Mouse (Mus musculus): ENCODE data around the gene Gxylt2. TPM values are rescaled to one million over a fixed set of nuclear protein-coding genes. Genes with fewer than 3 reads are reported as not detected.

The Gxylt2 gene
- polyA plus RNA-seq, 1 experiment from 2014 or later = 0.98 TPM

DNA sequence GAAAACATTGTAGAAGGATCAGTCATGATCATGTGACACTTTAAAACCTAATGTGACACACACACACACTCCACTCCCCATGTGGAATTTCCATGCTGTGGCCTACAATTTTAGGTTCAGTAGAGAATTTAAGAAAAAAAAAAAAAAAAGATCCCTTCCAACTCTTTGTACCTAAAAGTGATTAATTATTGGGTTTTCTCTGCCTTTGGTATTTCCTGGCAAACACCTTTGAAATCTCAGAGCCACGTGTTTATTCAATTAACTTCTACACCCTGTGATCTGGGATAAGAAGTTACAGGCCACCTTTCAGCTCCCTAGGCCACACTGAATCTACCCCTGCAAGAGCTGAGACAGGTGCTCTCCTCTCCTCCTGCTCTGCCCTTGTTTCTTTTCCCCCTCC is 103.2 kb downstream of the Gxylt2 start:
- Histone ChIP-seq H3K27ac (no peak overlapping the region), H3K9me3 (no peaks in the 10 kb centered on the region), H3K4me2 (replicated peaks) (no peak overlapping the region), H3K36me3 (no peaks in the 10 kb centered on the region), H3K4me1 (replicated peaks) (no peaks in the 10 kb centered on the region), H3K9ac (replicated peaks) (no peak overlapping the region), H3K4me3 (replicated peaks) (no peak overlapping the region), H3K27me3 (no peaks in the 10 kb centered on the region)
- no peak for ATAC-seq
- 71% methylated on average over 1 of the region's 1 CpGs for WGBS

DNA sequence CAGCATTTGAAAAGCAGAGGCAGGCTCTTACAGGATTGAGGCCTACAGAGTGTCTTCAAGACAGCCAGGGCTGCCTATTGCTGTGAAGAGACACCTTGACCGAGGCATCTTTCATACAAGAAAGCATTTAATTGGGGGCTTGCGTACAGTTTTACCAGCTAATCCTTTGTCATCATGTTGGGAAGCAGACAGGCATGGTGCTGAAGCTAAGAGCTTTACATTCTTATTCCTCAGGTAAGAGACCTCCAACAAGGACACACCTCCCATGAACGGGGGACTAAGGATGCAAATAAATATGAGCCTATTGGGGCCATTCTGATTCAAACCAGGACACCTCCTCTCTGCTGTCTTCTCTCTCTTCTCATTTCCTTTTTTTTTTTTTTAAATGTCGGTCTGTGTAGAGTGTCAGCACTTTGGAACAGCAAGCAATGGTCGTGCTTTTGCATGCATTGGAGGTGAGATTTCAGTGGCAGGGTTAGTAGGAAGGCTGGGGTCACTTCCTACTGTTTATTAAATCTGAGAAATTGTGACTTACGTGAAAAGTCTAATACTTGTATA is 103.8 kb downstream of the Gxylt2 start:
- no peak for ATAC-seq

DNA sequence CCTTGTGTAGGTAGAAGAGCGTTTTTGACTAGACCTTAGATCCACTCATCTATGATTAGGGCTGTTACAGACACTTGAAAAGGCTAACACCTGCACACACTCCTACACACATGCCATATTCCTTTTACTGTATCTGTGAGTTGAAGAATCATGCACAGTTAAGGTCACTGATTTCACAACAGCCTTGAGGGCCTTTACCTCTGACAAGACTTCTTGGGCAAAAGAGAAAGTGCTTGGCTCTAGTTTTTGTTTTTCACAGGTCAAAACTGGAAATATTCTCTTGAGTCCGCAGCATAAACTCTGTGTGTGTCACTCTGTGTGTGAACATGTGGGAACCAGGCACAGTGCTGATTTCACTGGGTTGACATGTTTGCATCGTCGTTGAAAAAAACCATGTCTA is 105.6 kb downstream of the Gxylt2 start:
- Histone ChIP-seq H3K4me3 (replicated peaks) (no peak overlapping the region), H3K36me3 (no peaks in the 10 kb centered on the region), H3K9me3 (no peaks in the 10 kb centered on the region), H3K4me2 (replicated peaks) (no peak overlapping the region), H3K27me3 (no peaks in the 10 kb centered on the region), H3K9ac (replicated peaks) (no peak overlapping the region), H3K4me1 (replicated peaks) (no peaks in the 10 kb centered on the region), H3K27ac (no peak overlapping the region)
- 91% methylated on average over 4 of the region's 4 CpGs for WGBS
- ATAC-seq = no peak

More for the DNA sequence above, 103.8 kb downstream of the Gxylt2 start:
- H3K9ac ChIP-seq (replicated peaks) = no peak overlapping the region
- no peak overlapping the region for H3K4me2 ChIP-seq (replicated peaks)
- H3K27ac ChIP-seq = no peak overlapping the region
- no peak overlapping the region for H3K4me3 ChIP-seq (replicated peaks)
- H3K36me3 ChIP-seq = no peaks in the 10 kb centered on the region
- no peaks in the 10 kb centered on the region for H3K9me3 ChIP-seq
- 95% methylated on average over 6 of the region's 6 CpGs for WGBS
- H3K4me1 ChIP-seq (replicated peaks) = no peaks in the 10 kb centered on the region
- H3K27me3 ChIP-seq = no peaks in the 10 kb centered on the region

DNA sequence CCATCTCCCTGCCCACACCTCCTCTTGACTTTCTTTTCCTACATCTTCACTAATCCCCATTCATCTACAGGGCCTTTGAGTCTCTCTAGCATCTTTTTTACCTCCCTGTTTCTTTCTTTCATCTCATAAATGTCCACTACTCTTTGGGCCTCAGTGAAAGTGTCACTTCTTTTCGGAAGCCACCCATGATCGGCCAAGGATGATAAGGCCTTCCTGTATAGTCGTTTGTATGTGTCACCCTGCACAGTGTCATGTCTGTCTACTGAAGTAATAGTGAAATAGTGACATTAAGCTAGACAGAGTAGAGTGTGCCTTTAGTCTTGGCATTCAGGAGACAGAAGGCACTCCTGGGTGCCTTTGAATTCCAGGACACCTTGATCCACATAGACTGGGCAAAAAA is 107.2 kb downstream of the Gxylt2 start:
- H3K27ac ChIP-seq = no peak overlapping the region
- H3K4me3 ChIP-seq (replicated peaks) = no peak overlapping the region
- H3K27me3 ChIP-seq = no peaks in the 10 kb centered on the region
- no peaks in the 10 kb centered on the region for H3K4me1 ChIP-seq (replicated peaks)
- ATAC-seq = no peak
- H3K9me3 ChIP-seq = no peaks in the 10 kb centered on the region
- no peak overlapping the region for H3K9ac ChIP-seq (replicated peaks)
- 80% methylated on average over 3 of the region's 3 CpGs for WGBS
- no peaks in the 10 kb centered on the region for H3K36me3 ChIP-seq
- no peak overlapping the region for H3K4me2 ChIP-seq (replicated peaks)

DNA sequence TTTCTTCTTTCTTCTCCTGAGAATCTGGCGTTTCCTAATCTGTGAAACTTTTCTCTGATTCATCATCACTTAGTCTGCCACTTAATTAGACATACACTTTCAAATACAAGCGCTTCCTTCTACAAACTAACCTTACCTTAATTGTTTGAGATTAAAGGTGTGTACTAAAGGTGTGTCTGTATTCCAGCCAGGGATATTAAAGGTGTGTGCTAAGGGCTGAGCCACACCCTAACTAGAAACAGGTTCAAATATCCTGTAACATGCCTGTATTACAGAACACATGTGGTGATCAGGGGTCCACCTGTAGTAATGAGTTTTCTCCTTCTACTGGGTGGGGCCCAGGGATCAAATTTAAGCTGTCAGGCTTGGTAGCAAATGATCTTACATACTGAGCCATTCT is 116.8 kb downstream of the Gxylt2 start:
- Histone ChIP-seq H3K4me1 (replicated peaks) (no peaks in the 10 kb centered on the region), H3K9me3 (no peaks in the 10 kb centered on the region), H3K36me3 (no peaks in the 10 kb centered on the region), H3K9ac (replicated peaks) (no peak overlapping the region), H3K27ac (no peak overlapping the region), H3K4me2 (replicated peaks) (no peak overlapping the region), H3K27me3 (no peaks in the 10 kb centered on the region), H3K4me3 (replicated peaks) (no peak overlapping the region)
- ATAC-seq = no peak
- 97% methylated on average over 2 of the region's 2 CpGs for WGBS

DNA sequence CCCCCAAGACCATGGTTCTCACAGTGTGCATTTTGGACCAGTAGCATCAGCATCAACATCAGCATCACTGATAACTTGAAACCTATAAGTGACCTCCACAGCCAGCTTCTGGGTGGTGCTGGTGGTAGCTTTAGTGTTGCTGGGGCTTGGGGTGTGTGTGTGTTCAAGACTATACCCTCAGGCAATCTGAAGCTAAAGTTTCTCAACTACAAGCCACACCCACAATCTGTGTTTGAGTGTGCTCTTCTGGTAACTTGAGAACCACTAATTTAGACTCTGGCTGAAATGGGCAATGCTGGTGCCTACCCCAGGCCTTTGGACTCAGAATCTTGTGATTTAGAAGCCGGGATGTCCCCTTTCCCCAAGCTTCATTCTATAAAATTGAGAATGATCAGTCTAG is 118.8 kb downstream of the Gxylt2 start:
- WGBS = 90% methylated on average over 1 of the region's 1 CpGs
- H3K9ac ChIP-seq (replicated peaks) = no peak overlapping the region
- ATAC-seq = no peak

DNA sequence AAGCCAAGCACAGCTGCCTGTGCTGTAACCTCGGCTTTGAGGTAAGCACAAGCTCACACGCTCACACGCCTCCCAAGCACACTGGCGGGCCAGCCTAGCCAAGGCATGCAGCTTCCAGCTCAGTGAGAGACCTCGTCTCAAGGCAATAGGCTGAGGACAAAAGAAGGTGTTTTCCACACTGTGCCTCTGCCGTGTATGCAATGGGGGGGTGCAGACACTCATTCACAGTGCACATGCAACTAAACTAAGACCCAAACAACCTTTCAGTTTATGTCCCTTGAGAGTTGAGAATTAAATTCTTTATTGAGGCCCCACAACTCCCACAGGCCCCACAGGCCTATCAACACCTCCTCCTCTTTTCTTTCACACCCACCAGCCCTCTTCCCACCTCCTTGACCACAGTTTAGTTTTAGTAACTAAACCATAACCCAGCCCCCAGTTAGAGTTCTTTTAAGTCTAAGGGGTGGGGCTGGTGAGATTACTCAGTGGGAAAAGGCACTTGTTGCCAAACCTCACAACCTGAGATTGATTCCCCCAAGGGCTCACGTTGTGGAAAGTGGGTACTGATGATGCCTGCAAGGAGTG is 119.9 kb downstream of the Gxylt2 start:
- no peak overlapping the region for H3K27ac ChIP-seq
- ATAC-seq = no peak
- no peak overlapping the region for H3K9ac ChIP-seq (replicated peaks)
- no peak overlapping the region for H3K4me3 ChIP-seq (replicated peaks)
- H3K9me3 ChIP-seq = no peaks in the 10 kb centered on the region
- WGBS = 65% methylated on average over 7 of the region's 7 CpGs
- H3K36me3 ChIP-seq = no peaks in the 10 kb centered on the region
- no peaks in the 10 kb centered on the region for H3K4me1 ChIP-seq (replicated peaks)
- H3K27me3 ChIP-seq = no peaks in the 10 kb centered on the region
- no peak overlapping the region for H3K4me2 ChIP-seq (replicated peaks)

More for the DNA sequence above, 118.8 kb downstream of the Gxylt2 start:
- Histone ChIP-seq H3K9me3 (no peaks in the 10 kb centered on the region), H3K27me3 (no peaks in the 10 kb centered on the region), H3K27ac (no peak overlapping the region), H3K4me3 (replicated peaks) (no peak overlapping the region), H3K4me1 (replicated peaks) (no peaks in the 10 kb centered on the region), H3K36me3 (no peaks in the 10 kb centered on the region), H3K4me2 (replicated peaks) (no peak overlapping the region)

DNA sequence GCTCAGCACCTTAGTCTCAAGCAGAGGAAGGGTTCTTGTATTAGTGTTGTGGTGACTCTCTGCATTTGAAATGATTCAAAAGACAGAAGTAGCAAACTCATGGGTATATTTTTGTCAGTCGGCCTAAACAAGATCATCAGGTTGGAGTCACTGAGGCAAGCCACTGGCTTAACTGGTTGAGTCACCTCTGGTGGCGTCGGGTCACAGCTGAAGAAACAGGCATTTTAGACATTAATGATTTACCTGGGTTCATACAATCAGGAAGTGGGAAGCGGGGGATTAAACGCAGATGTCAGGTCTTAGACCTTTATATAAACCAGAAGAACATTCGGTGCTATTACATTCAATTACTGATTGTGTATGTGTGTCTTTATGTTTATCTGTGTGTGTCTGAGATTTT is 121.5 kb downstream of the Gxylt2 start:
- Histone ChIP-seq H3K4me2 (replicated peaks) (no peak overlapping the region), H3K9me3 (no peaks in the 10 kb centered on the region), H3K4me3 (replicated peaks) (no peak overlapping the region), H3K4me1 (replicated peaks) (no peaks in the 10 kb centered on the region), H3K27ac (no peak overlapping the region), H3K36me3 (no peaks in the 10 kb centered on the region), H3K27me3 (no peaks in the 10 kb centered on the region), H3K9ac (replicated peaks) (no peak overlapping the region)
- ATAC-seq = no peak
- WGBS = 92% methylated on average over 6 of the region's 6 CpGs

DNA sequence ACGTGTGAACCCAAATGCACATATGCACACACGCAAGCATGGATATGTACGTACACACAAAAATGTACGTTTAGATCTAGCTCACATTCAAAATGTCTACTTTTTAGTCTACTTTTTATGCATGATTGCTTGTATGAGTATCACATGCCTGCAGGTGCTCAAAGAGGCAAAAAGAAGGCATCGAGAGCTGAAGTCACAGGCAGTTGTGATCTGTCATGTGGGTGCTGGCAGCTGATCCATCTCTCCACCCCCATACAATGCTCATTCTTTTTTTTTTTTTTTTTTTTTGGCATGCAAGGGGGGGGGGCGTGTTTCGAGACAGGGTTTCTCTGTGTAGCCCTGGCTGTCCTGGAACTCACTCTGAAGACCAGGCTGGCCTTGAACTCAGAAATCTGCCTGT is 124.0 kb downstream of the Gxylt2 start:
- no peak overlapping the region for H3K4me2 ChIP-seq (replicated peaks)
- H3K27ac ChIP-seq = no peak overlapping the region
- no peaks in the 10 kb centered on the region for H3K9me3 ChIP-seq
- H3K36me3 ChIP-seq = no peaks in the 10 kb centered on the region
- no peaks in the 10 kb centered on the region for H3K4me1 ChIP-seq (replicated peaks)
- H3K4me3 ChIP-seq (replicated peaks) = no peak overlapping the region
- ATAC-seq = no peak
- no peak overlapping the region for H3K9ac ChIP-seq (replicated peaks)
- H3K27me3 ChIP-seq = no peaks in the 10 kb centered on the region
- 97% methylated on average over 7 of the region's 7 CpGs for WGBS

DNA sequence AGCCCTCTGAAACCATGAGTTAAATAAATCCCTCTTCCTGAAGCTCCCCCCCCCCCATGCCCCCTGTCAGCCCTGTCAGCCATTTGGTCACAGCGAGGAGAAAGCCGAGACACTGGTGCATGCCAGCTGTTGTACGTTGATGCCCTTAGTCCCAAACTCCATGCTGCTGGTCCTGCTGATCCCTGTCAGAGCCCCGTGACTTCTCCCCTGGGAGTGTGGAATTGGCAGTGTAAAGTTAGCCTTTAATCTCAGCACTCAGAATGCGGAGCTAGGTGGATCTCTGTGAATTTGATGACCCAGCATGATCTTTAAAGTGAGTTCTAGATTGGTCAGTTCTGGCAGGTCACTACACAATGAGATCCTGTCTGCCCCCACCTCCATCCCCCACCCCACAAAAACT is 125.2 kb downstream of the Gxylt2 start:
- Histone ChIP-seq H3K4me3 (replicated peaks) (no peak overlapping the region), H3K27me3 (no peaks in the 10 kb centered on the region), H3K9ac (replicated peaks) (no peak overlapping the region), H3K9me3 (no peaks in the 10 kb centered on the region), H3K4me1 (replicated peaks) (peaks cover 4% of the 10 kb centered on the region; the same call in 1 of the 2 replicates), H3K4me2 (replicated peaks) (no peak overlapping the region), H3K27ac (no peak overlapping the region), H3K36me3 (no peaks in the 10 kb centered on the region)
- no peak for ATAC-seq
- WGBS = 80% methylated on average over 5 of the region's 5 CpGs

DNA sequence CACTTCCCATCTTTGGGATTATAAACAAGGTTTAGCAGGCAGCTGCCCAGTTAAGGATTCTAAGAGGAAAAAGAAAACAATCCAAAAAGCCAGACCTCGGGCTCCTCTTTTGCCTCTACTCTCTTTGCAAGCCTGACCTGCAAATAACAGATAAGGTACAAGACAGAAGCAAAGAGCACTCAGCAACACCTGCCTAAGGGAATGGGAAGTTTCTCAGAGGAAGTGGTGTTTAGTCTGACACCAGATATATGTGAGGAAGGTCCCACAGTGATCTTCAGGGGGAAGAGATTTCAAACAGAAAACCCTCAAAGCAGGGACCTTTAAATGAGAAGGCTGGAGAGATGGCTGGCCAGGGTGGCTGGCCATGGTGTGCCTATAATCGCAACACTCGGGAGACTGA is 126.7 kb downstream of the Gxylt2 start:
- no peaks in the 10 kb centered on the region for H3K27me3 ChIP-seq
- no peak overlapping the region for H3K4me3 ChIP-seq (replicated peaks)
- H3K27ac ChIP-seq = no peak overlapping the region
- no peaks in the 10 kb centered on the region for H3K9me3 ChIP-seq
- no peak overlapping the region for H3K9ac ChIP-seq (replicated peaks)
- no peak overlapping the region for H3K4me2 ChIP-seq (replicated peaks)
- ATAC-seq = no peak
- WGBS = 83% methylated on average over 3 of the region's 3 CpGs
- peaks cover 18% of the 10 kb centered on the region for H3K4me1 ChIP-seq (replicated peaks)
- peaks cover 10% of the 10 kb centered on the region for H3K36me3 ChIP-seq

DNA sequence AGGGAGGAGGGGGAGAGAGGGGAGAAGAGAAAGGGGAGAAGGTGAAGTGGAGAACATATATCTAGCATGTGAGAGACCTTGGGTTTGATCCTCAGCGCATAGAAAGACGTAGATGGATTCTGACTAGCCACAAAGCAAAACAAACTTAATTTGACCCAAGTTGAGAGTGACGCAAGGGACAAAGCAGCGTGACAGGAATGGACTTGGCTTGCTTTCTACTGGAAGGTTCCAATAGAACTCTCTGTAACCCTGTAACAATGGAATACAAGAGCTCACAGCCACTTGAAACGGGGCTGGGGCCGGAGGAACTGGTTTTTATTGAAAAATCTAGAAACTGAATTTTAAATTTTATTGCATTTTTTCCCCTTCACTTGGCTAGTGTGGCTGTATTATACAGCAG is 127.2 kb downstream of the Gxylt2 start:
- Histone ChIP-seq H3K4me1 (replicated peaks) (peaks cover 20% of the 10 kb centered on the region), H3K9ac (replicated peaks) (no peak overlapping the region), H3K4me3 (replicated peaks) (no peak overlapping the region), H3K4me2 (replicated peaks) (no peak overlapping the region), H3K36me3 (peaks cover 16% of the 10 kb centered on the region), H3K9me3 (no peaks in the 10 kb centered on the region), H3K27ac (no peak overlapping the region), H3K27me3 (no peaks in the 10 kb centered on the region)
- ATAC-seq = no peak
- 89% methylated on average over 6 of the region's 6 CpGs for WGBS

DNA sequence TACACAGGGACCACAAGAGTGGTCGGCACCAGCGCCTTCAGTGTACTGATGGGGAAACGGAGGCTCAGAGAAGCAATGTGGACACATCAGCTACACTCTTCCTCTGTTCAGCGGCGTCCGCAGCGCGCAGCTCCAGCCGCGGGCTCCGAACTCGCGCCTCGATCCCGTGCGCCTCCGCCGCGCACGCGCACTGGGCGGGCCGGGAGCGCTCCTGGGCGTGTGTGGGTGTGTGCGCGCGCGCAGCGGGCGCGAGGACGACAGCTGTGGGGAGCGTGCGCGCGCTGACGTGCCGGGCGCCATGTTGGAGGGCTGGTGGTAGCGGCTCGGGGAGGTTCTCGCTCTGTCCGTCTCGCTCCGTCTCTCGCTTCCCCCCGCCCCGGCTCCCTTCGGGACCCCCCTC is 128.8 kb downstream of the Gxylt2 start, which contains the start of gene Ppp4r2:
Gene Ppp4r2, plus strand, starts transcription at position 268 of the 400 bp plus-strand sequence.
- H3K4me1 ChIP-seq (replicated peaks) = peaks cover 36% of the 10 kb centered on the region
- peak; percentile 95 for ATAC-seq
- H3K9ac ChIP-seq (replicated peaks) = peak within 1 kb of the TSS; percentile 87
- H3K27ac ChIP-seq = peak within 1 kb of the TSS; percentile 94
- H3K36me3 ChIP-seq = peaks cover 26% of the 10 kb centered on the region
- WGBS = under 1% methylated on average over 49 of the region's 50 CpGs
- peak within 1 kb of the TSS; percentile 65 for H3K4me2 ChIP-seq (replicated peaks)
- no peaks in the 10 kb centered on the region for H3K27me3 ChIP-seq
- H3K4me3 ChIP-seq (replicated peaks) = peak within 1 kb of the TSS; percentile 88
- no peaks in the 10 kb centered on the region for H3K9me3 ChIP-seq

Data from midbrain, embryonic 13.5 days (tissue).